Mouse (Mus musculus): ENCODE data around the gene Cdc42ep2. TPM values are rescaled to one million over a fixed set of nuclear protein-coding genes. Genes with fewer than 3 reads are reported as not detected.
"Not testable (repeated sequence)": the region's sequence is repeated elsewhere in the genome, so short reads cannot be mapped to it uniquely, and the experiment has no call there.

The Cdc42ep2 gene
- total RNA-seq, 2 experiments from 2014 or later = 6.6 to 9.0 TPM

DNA sequence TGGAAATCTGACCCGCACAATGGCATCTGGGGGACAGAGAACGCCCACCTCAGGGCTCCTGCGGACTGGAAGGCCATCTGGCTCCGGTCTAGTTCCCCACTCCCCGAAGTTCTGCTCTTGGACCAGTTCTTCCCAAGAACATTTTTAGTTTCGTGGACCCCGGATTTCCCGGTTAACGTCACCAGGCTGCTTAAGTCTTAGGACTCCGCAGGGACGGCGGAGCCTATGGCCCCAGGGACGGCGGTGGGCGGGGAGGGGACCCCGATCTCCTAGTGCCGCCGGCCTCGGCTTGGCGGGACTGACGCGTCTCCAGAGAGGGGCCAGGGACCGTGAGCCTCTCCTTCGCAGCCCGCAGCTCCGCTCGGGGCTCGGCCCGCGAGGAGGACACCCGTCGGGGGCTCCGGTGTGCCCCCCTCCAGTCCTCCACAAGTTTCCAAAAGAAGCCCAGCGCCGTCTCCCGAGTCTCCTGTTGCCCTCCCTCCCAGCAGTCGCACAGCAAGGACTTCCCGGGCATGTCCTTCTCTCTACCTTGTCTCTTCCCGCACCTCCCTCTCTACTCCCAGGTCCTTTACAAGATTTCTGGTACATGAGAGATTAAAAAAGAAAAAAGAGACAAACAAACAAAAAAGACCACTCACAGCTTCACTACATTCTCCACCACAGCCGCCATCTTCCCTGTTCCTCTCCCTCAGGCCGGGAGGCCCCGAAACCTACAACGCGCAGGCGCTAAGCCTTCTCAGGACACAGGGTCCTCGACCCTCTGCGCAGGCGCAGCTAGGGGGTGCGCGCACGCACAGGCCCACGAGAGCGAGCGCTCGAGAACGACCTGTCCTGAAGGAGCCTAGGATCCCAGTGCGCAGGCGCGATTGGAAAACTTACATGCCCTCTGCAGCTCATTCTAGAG lies 12.3 kb downstream of the Cdc42ep2 start:
- peak; percentile 99 for DNase-seq

DNA sequence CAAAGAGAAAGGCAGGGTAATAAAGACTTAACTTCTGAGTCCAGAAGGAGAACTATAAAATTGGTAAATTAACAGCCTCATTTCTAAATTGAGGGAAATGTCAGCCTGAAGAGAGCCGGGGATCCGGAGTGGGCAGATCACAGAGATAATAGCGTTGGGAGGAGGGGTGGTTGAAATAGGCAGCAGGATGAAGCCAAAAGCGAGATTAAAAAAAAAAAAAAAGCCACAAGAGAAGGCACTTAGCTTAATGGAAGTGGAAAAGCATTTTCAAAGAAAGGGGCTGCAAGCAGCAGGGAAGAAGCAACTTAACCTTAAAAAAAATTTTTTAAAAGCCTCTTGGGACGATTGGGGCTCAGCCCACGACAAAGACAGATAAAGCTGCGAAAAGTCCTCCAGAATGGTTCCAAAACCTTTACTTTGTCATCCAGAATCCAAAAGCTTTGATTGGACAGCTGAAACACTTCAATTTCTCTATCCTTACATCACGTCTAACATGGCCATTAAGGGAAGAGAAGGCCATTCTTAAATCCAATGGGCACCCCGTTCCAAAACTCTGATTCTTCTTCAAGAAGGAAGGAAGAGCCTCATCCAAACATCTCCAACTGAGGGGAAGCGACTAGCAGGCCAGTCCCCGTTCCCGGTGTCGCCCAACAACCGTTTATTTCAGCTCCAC lies 13.1 kb downstream of the Cdc42ep2 start:
- DNase-seq = no peak

DNA sequence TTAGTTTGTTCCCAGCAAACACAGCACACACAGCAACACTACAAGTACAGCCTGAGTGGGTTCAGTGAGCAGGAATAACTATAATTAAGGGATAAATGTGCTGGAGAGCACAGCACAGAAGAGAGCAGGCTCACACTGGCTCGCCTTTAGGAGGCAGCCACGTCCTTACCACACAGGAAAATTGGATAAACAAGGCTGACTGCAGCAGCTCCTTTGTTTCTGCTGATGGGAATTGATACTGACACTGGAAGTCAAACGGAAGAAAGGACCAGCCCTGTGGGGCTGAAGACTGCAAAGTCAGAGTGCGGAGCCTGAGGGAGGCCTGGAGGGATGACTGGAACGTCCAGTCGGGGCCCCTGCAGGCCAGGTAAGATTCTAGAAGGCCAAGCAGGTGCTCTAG lies 14.4 kb downstream of the Cdc42ep2 start:
- no peak for DNase-seq

DNA sequence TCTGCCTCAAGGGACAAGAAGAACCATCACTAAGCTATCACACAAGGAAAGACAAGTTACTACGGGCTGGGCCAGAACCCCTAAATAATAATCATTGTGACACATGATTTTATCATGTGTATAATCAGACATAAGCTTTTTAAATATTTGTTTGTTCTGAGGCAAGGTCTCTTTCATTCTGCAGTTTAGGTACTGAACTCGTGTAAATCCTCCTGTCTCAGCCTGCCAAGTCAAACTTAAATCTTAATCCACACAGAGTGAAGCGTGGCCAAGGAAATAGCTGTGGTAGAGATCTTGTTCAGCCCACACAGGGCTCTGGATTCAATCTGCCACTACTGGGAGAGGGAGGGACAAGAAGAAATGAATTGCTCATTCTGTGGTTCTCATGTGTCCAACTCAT lies 17.3 kb downstream of the Cdc42ep2 start:
- no peak for DNase-seq

DNA sequence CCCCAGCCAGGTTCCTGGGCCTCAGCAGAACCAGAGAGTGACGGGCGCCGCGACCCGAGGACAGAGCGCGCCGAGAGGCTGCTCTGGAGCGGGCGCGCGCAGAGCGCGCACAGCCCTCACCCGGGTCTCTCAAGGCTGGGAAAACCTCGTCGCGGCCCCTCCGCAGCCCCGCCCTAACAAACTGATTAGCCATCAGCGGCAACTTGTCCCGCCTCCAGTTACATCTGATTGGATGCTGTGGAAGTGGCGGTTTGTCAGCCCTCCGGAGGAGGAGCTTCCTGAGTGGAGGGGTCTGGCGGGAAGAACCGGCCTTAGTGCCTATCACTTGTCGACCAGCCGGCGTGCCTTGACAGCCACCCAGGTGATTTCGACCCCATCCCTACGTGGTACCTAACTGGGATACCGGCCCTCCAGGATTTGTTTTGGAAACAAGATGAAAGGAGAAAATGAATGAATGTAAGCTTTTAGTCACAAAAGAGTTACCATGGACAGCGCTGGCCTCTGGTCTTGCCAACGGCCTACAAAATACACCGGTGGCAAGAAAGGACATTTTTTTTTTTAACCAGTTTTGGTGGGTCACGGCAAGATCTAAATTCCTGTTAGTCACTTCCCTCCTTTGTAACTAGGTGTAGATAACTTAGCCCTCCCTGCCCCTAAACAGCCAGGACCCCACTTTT lies 30.5 kb downstream of the Cdc42ep2 start, which contains the start of gene Tigd3:
Gene Tigd3 (minus strand): TSS at position 148 of the 677 bp plus-strand sequence.
- DNase-seq = peak; percentile 96 to 97

DNA sequence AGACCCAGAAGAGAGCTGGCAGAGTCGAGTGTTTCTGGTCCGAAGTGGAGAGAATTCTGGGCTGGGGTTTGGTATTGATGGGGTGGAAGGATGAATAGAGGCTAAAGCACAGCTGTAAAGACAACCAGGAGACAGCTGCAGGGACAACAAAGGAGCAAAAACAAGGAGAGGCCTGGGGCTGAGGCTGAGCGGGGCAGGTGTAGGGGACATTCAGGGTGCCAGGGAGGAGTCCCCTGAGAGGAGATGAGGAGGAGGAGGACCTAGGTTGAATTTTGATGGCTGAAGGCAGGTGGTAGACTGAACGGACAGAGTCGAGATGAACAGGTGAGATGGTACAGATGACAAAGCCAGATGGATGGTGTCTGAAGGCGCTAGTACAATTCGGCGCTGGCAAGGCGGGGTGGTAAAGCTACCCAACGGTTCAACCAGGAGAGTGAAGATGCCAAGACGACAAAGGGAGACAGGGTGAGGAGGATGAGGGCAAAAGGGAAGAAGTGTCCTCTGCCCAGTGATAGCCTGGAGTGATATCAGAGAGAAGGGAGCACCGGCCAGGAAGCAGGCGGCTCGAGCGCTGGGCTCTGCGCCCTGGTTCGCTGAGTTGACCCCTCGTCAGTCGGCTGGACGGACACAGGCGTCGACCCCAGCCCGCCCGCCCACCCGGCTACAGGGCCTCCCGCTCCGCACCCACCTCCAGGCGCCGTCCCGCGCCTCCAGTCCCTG lies 31.2 kb downstream of the Cdc42ep2 start:
- no peak for DNase-seq

DNA sequence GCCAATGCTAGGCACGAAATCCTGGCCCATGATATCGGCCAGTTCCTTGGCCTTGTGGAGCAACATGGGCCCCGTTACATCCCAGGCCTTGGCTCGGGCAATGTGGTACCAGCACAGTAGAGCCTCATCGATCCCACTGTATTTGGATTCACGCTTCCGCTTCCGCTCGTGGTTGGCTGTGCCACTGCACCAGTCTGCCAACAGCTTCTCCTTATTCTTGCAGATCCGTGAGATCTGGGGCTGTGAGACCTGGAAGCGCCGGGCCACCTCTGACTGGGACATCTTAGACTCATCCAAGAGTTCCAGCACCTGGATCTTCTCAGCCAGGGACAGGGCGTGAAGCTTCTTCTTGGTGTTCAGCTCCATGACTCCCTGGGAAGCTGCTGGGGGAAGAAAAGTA lies 31.9 kb downstream of the Cdc42ep2 start:
- no peak for DNase-seq

DNA sequence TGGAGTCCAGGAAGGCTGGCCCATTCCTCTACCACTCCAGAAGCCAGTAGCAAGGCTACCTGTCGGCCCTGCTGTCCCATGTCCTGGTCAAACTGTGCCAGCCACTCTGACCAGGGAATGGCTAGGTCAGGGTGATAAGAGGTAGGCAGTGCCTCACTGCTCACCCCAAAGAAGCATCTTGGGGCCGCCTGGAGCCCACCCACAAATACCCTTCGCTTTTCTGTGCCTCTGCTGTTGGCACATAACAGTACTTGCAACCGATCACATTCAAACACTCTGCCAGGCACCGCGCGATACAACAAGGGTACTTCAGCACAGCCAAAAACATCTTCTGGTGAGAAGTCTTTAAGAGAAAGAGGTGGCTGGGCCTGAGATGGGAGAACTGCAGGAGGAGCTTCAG lies 32.4 kb downstream of the Cdc42ep2 start:
- no peak for DNase-seq

DNA sequence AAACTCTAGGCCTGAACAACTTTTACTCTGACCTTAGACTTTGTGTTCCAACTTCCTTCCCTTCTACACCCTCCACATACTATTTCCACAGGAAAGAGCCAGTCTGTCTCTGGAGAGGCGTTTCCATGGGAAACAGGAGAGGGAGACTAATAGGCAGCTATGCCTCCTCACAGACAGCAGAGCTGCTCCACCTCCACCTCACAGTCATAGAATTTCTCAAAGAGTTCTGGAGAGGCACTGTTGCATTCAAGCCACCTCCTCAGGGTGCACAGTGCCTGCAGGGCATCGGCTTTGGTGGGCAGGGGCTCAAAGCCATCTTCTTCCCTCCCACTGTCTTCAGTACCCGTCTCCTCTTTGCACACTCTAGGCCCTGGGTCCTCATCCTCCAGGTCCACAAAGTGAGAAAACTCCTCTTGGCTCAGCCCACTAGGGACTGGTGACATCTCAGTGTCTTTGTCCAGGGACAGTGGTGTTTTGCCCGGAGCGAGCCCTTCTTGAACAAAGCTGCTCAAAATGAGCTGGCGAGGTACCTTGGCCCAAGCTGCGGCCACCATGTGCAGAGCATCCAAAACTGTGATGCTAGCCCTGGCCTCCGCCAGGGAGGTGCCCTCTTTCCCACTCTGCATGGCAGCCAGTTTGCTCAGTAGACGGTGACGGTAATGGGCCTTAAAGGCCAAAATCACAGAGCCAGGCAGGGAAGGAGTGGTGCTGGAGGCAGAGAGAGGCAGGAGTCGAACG lies 32.9 kb downstream of the Cdc42ep2 start:
- no peak for DNase-seq

DNA sequence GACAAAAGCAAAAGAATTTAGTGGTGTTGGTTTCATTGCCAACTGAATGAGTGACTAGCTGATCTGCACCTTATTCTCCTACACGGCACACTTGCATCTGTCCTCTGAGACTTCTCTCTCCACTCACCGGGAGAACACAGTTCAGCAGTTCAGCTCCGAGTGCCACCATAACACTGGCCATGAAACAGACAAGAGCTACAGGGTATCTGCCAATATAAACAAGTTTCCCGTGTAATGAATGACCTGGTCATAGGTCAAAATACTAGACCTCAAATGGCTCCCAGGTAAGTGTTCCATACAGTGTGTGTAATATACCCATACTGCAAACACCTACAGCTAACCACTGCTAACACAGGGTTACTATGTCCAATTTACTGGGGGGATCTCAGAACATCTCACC lies 35.4 kb downstream of the Cdc42ep2 start:
- DNase-seq = no peak

DNA sequence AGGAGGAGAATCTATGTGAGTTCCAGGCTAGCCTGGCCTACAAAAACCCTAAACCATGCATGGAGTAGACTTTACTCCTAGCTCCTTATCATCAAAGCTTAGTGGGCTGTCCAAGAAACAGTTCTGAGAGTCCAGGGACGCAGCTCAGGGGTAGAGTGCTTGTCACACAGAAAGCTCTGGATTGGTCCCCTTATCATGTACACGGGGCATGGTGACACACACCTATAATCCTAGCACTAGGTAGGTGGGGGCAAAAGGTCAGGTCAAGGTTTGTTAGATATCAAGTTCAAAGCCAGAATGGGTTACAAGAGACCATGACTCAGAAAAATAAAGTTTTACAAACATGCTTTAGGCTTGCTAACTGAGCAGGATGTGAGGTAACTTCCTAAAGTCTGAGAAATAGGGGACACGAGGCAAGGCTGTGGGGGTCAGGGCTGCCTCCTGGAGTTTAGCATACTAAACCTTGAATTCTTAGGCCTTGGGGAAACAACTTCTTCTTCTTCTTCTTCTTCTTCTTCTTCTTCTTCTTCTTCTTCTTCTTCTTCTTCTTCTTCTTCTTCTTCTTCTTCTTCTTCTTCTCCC lies 37.3 kb downstream of the Cdc42ep2 start:
- DNase-seq = no peak

DNA sequence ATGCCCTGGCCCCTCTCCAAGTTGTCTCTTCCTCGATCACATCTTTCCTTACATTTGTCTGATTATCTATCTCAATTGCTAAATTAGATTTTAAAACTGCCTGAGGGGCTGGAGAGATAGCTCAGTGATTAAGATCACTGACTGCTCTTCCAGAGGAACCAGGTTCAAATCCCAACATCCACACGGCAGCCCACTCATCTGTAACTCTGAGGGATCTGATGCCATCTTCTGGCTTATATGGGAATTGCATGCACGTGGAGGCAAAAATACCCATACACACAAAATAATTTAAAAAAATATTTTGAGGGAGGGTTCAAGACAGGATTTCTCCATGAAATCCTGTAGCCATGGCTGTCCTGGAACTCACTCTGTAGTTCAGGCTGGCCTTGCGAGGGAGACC lies 38.8 kb downstream of the Cdc42ep2 start:
- no peak for DNase-seq

DNA sequence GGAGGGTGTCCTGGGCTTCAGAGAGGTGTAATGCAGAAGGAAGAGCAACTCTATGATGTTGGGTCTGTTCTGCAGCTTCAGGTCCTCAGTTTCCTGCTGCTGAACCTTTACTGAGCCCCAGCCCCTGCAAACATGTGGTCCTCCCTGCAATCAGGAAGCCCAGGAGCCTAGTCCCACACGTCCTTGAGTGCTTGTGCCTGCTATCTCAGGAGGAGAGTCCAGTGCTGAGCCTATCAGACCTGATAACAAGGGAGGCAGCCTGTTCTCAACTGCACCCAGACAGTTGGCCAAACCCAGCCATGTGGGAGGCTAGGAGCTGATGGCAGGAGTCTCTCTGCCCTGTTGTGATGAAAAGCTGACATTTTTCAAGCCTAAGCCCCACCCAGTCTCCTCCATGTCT lies 40.7 kb downstream of the Cdc42ep2 start:
- no peak for DNase-seq

DNA sequence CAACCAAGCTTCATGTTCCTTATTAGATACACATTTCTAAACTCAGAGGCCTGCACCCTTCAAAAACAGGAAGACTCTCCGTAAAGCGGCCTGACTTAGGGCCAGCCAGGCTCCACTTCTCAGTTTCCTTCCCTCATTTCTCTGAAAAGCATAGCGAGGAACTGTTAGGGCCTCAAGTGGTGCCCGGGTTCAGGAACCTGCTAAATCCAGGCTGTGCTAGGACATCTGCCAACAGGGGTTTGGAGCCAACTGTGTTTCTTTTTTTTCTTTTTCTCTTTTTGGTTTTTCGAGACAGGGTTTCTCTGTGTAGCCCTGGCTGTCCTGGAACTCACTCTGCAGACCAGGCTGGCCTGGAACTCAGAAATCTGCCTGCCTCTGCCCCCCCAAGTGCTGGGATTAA lies 42.5 kb downstream of the Cdc42ep2 start:
- DNase-seq = not testable (repeated sequence)

DNA sequence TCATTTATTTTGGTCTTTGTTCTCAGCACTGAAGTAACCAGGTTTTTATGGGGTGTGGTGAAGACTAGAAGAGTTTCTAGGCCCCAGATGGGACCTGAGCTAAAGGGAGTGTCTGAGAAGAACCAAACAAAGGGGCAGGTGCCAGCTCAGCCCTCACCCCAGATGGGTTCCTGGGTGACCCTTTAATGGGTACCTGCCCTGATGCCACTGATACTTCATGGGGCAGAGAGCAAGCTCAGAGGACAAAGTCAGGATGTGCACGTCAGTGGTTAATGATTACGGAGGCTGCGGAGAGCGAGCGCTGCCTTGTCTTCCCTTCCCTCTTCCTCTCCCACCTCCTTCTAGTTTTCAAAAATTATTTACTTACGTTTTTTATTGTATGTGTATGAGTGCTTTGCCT lies 43.5 kb downstream of the Cdc42ep2 start:
- no peak for DNase-seq

DNA sequence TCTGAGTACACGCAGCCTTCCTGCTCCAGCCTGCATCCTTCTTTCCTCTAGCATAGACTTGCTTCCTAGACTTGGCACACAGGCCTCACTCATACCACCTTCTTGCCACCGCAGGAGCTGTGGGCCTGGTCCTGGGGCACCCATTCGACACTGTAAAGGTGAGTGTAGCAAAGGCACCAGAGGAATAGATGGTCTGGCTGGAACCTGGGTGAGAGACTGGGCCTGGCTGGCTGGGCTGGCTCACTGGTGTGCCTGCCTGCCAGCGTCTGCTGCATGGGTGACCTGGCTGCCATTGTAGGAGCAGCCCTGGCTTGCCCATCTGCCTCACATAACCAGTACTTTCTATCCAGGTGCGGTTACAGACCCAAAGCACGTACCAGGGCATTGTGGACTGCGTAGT lies 44.9 kb downstream of the Cdc42ep2 start:
- no peak for DNase-seq

DNA sequence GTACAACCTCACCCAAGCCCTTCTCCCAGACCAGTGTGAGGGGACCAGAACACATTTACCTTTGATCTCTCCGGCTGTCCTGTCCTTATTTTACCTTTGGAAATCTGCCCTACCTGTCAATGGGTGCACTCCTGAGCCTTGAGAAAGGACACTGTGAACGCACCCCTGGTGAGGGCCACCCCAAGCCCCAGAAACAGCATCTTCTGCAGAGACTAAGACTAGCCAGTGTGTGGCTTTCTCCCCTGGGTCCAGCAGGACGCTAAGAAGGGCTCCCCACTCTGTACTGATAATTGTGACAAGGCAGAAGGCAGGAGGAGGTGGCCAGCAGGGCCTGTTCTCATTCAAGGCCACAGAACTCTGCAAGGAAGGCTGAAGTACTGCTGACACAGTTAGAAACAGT lies 45.7 kb downstream of the Cdc42ep2 start:
- DNase-seq = no peak

DNA sequence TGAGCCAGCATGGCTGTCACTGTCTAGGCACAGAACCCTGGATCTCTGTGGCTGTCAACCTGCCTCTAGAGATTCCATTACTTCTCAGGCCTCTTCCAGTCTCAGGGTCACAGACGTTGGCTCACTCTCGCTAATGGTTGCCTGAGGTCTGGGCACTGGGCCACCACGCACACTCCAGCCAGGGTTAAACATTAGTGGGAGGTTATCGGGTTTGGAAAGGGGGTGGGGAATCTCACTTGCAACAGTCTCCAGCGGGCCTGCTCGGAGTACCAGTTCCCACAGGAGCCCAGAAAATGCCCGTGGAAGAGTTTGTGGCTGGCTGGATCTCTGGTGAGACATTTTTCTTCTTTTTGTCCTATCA lies 46.3 kb downstream of the Cdc42ep2 start:
- peak; percentile 55 to 56 for DNase-seq

DNA sequence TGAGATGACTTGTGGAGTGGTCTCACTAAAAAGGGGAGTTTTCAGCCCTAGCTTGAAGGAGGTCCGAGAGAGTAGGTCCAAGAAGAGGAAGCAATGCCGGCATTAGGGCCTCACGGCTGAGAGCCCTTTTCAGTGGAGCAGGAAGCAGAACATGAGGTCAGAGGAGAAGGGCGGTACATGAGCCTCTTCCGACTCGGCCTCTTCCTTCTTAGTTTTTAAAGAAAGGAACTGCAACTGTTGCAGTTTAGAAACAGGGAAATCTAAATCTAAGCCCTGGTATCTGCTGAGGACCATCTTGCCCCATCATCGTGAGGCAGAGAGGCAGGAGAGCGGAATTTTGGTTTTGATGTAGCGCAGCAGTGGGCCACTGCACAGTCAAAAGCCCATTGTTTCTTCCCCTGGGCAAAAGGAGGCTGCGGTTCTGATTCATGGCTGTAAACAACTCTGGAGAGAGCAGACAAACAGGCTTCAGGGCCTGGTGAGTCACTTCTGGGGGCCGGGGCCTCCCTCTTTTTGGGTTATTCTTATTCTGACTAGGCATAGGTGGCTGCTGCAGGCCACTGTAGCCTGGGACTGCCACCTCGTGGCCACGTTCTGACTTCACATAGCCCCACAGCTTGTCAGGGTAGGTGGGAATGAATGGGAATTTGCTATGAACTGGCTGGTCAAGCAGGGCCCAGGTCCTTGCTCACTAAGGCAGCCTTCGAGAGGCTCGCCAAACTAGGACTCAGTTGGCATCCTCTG lies 46.8 kb downstream of the Cdc42ep2 start, which contains the start of gene Slc25a45:
Gene Slc25a45 (plus strand): TSS at position 191 of the 744 bp plus-strand sequence.
- DNase-seq = peak; percentile 77 to 80

DNA sequence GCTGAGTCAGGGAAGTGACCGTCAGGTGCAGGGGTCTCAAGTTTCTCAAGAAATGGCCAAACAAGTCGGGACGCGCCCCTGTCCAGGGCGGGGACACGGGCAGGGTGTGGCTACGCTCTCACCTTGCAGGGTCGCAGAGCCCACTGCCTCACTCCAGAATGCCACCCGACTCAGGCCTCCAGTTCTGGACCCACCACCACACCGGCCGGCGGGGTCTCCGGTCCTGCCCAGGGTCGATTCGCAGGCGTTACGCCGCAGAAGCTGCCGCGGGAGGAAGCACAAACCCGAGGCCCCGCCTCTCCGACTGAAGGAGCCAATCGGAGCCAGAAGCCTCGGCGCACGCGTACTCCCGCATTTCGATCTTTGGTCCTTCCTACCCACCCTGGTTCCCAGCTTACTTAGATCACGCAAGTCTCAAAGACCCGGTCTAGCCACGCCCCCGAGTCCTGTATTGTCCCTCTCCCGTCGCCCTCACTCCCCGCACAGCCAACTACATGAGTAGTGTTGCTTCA lies 49.6 kb downstream of the Cdc42ep2 start, which contains the start of gene Frmd8:
Gene Frmd8 (minus strand): TSS at position 306 of the 512 bp plus-strand sequence.
- peak; percentile 96 to 97 for DNase-seq
